Mouse (Mus musculus) T-cell, adult 2 months (primary cell): ENCODE results near the gene Tbkbp1.

ENCODE experiments used
- DNase-seq: peaks from one replicate; pipeline ENCODE4 v3.0.0; 2022; ENCODE audit warnings: low spot score

Tbkbp1 gene

GRCm38 (mm10) chr11:97126645-97127468 lies 24.4 kb downstream of the Tbkbp1 start:
- DNase-seq, result peak; percentile 77

- no peak for DNase-seq
These were observed 26.8 kb downstream of the Tbkbp1 start for GRCm38 (mm10) chr11:97124266-97125036.

GRCm38 (mm10) chr11:97123282-97123890 lies 27.9 kb downstream of the Tbkbp1 start:
- no peak for DNase-seq

- no peak for DNase-seq
These were observed 30.7 kb downstream of the Tbkbp1 start for GRCm38 (mm10) chr11:97120641-97121040.

GRCm38 (mm10) chr11:97120221-97120620 lies 31.1 kb downstream of the Tbkbp1 start:
- no peak for DNase-seq

- peak; percentile 33 for DNase-seq
These were observed 35.5 kb downstream of the Tbkbp1 start for GRCm38 (mm10) chr11:97115797-97116196.

GRCm38 (mm10) chr11:97114671-97115601 lies 36.4 kb downstream of the Tbkbp1 start, which contains the start of gene Tbx21:
Tbx21 (minus strand) TSS chr11:97115331.
- peak; percentile 35 for DNase-seq

- DNase-seq, result no peak
These were observed 38.7 kb downstream of the Tbkbp1 start for GRCm38 (mm10) chr11:97112519-97113125.

GRCm38 (mm10) chr11:97108976-97109375 lies 42.3 kb downstream of the Tbkbp1 start:
- DNase-seq, result no peak

- no peak for DNase-seq
These were observed 47.2 kb downstream of the Tbkbp1 start for GRCm38 (mm10) chr11:97104091-97104483.

- no peak for DNase-seq
These were observed 47.9 kb downstream of the Tbkbp1 start for GRCm38 (mm10) chr11:97103163-97104090.

- DNase-seq, result peak; percentile 76
These were observed 49.6 kb downstream of the Tbkbp1 start for GRCm38 (mm10) chr11:97101722-97102121.

GRCm38 (mm10) chr11:97098791-97099190 lies 52.5 kb downstream of the Tbkbp1 start:
- DNase-seq, result no peak

- no peak for DNase-seq
These were observed 56.7 kb downstream of the Tbkbp1 start for GRCm38 (mm10) chr11:97094600-97094999.

- DNase-seq, result no peak
These were observed 64.9 kb downstream of the Tbkbp1 start for GRCm38 (mm10) chr11:97086365-97086764.
